Mouse (Mus musculus) ES-E14 (cell line): ENCODE measurements around the gene G3bp1.

Source experiments
- CHD2 ChIP-seq: IDR thresholded peaks from 2 replicates; pipeline ENCODE4 v1.6.1; 2014; ENCODE audit warnings: mild to moderate bottlenecking, low read depth, low read length, inconsistent platforms
- HCFC1 ChIP-seq: IDR thresholded peaks from 2 replicates; pipeline ENCODE4 v1.6.1; 2012; ENCODE audit warnings: low read length, inconsistent platforms, borderline replicate concordance; ENCODE audit not compliant: insufficient read depth
- MAFK ChIP-seq: IDR thresholded peaks from 2 replicates; pipeline ENCODE4 v1.6.1; 2014; ENCODE audit warnings: mild to moderate bottlenecking, low read depth, low read length, inconsistent platforms; ENCODE audit not compliant: insufficient read depth
- ZC3H11A ChIP-seq: IDR thresholded peaks from 2 replicates; pipeline ENCODE4 v1.6.1; 2012; ENCODE audit warnings: low read depth, mild to moderate bottlenecking, inconsistent platforms, low read length, borderline replicate concordance
- ZNF384 ChIP-seq: IDR thresholded peaks from 2 replicates; pipeline ENCODE4 v1.6.1; 2012; ENCODE audit warnings: low read depth, low read length, inconsistent platforms

GRCm38 (mm10) chr11:55530741-55531140, 61.3 kb downstream of the G3bp1 start:
- TF ChIP-seq HCFC1: no peak
- TF ChIP-seq ZNF384: no peak
- TF ChIP-seq MAFK: no peak
- TF ChIP-seq CHD2: no peak
- TF ChIP-seq ZC3H11A: no peak
